In the genomic region with DNA sequence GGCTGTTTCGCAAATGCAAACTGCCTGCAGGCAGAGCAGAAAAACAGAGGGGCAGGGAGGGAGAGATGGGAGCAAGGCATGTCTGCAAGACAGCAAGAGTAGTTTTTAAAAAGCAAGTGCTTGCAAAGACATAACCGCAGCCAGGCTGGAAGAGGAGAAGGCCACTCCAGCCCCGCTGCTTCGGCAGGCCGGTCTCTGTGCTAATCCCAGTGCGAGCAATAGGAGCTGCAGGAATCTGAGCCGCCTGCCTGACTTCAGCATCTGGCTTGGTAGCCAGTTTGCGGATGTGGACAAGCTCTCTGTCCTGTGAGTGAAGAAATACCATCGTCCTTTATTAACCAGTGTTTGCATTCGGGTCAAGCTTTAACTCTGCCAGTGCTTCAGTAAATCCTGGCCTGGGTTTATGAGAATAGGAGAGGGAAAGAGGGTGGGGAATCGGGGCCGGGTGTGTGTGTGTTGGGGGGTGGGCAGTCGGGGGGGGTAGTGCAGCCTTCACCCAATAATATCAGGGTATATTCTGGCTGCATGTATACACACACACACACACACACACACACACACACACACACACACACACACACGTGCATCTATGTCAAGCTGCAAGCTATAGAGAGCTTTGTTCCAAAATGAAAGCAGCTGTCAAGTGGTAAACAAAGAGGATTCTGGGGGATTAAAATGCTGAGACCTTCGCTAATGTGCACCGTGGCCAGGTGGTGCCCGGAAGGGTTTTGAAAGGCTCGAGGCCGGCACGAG, we compare ENCODE assay signal across 8 mouse cellular contexts.
DNase-seq lines count a peak whose midpoint lies in the region; ATAC-seq and TF ChIP-seq lines count a peak whose summit lies in the region.

No protein-coding gene starts in this region.

- no peak for TF ChIP-seq CTCF in intestine, postnatal 0 days (IDR thresholded peaks at IDR 0.05; ENCODE audit: low read depth)

- no peaks in the 10 kb centered on the region for H3K36me3 ChIP-seq in intestine, postnatal 0 days (ENCODE audit: control insufficient read depth, insufficient read depth)
- no peaks in the 10 kb centered on the region for H3K36me3 ChIP-seq in midbrain, embryonic 12.5 days

- H3K9me3 ChIP-seq in intestine, postnatal 0 days (ENCODE audit: control insufficient read depth), result no peaks in the 10 kb centered on the region
- H3K9me3 ChIP-seq in midbrain, embryonic 12.5 days, result no peaks in the 10 kb centered on the region

- no peaks in the 10 kb centered on the region for H3K27me3 ChIP-seq in intestine, postnatal 0 days (replicated peaks; ENCODE audit: control insufficient read depth, insufficient read depth, low read length)
- peaks cover 12% of the 10 kb centered on the region; the same call in 1 of the 2 replicates for H3K27me3 ChIP-seq in midbrain, embryonic 12.5 days

- H3K9ac ChIP-seq in intestine, postnatal 0 days (ENCODE audit: low read depth, low read length), result no peak overlapping the region
- peak overlapping the region; percentile 47 for H3K9ac ChIP-seq in midbrain, embryonic 12.5 days (replicated peaks)

- H3K4me2 ChIP-seq in intestine, postnatal 0 days (replicated peaks; ENCODE audit: low read depth), result peak overlapping the region; percentile 41
- peak overlapping the region; percentile 39 for H3K4me2 ChIP-seq in midbrain, embryonic 12.5 days (replicated peaks)

- no peak for ATAC-seq in intestine, postnatal 0 days
- peak; percentile 72 for ATAC-seq in midbrain, embryonic 12.5 days (ENCODE audit: low FRiP score, low read depth)
- no peak for ATAC-seq in megakaryocyte-erythroid progenitor cell, adult 5-6 weeks (replicated peaks; ENCODE audit: low FRiP score, low TSS enrichment, poor library complexity, severe bottlenecking)

- peak; percentile 33 for DNase-seq in adrenal gland, postnatal 14 days
- DNase-seq in adrenal gland, adult 18-20 months (ENCODE audit: low spot score in 2 of 2), result no peak
- DNase-seq in ES-CJ7 (ENCODE audit: low read depth, low spot score), result peak; percentile 7
- peak; percentile 79 for DNase-seq in gastrocnemius, adult 18-20 months (ENCODE audit: low spot score)
- no peak for DNase-seq in spleen, postnatal 10 days (ENCODE audit: low spot score in 2 of 2)

- WGBS in intestine, postnatal 0 days, result 8% methylated on average over 20 of the region's 20 CpGs
- WGBS in midbrain, embryonic 12.5 days, result 2% methylated on average over 20 of the region's 20 CpGs

- no peak overlapping the region for H3K27ac ChIP-seq in intestine, postnatal 0 days (ENCODE audit: low read depth, low read length)
- H3K27ac ChIP-seq in midbrain, embryonic 12.5 days (replicated peaks), result peak overlapping the region; percentile 79

- H3K4me1 ChIP-seq in intestine, postnatal 0 days (replicated peaks; ENCODE audit: control insufficient read depth, insufficient read depth, low read length), result no peaks in the 10 kb centered on the region
- H3K4me1 ChIP-seq in midbrain, embryonic 12.5 days, result peaks cover 33% of the 10 kb centered on the region

- H3K4me3 ChIP-seq in intestine, postnatal 0 days (ENCODE audit: low read depth, low read length), result no peak overlapping the region
- H3K4me3 ChIP-seq in midbrain, embryonic 12.5 days, result no peak overlapping the region

Comparison
In these comparisons a context has a peak if more than half of its experiments do, and no peak if none do; other contexts are left out.
1. DNase-seq: peak in adrenal gland, postnatal 14 days (single experiment), ES-CJ7 (single experiment) and gastrocnemius, adult 18-20 months (single experiment); none in adrenal gland, adult 18-20 months (0 of 2) and spleen, postnatal 10 days (0 of 2).